Mouse (Mus musculus) right cerebral cortex, postnatal 14 days (tissue): Measurements from ENCODE around the gene Hnf1a.
A peak's percentile ranks its signal among the peaks of the same experiment; 100 is the strongest.

Source experiments
- DNase-seq: peaks from one replicate; pipeline ENCODE4 v3.0.0; 2022

The Hnf1a gene

DNA sequence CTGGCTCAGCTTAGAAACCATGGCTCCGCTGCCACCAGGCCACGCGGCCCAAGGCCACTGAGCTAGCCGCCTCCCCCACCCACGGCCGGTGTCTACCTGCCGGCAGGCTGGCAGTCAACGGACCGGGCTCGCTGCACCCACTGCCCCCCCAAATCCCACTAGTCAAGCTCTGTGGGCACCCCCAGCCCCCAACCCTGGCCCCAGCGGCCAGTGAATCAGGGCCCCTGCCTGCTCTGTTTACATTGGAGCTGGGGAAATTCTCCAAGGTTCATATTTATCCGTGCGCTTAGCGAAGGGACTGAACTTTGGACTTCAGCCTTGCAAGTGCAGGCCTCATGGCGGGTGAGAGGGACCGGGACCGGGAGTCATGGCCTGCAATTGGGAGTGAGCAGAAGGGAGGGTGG is at the start of gene Hnf1a:
Hnf1a (minus strand) TSS at position 271 of the 404 bp plus-strand sequence.
- DNase-seq: no peak

DNA sequence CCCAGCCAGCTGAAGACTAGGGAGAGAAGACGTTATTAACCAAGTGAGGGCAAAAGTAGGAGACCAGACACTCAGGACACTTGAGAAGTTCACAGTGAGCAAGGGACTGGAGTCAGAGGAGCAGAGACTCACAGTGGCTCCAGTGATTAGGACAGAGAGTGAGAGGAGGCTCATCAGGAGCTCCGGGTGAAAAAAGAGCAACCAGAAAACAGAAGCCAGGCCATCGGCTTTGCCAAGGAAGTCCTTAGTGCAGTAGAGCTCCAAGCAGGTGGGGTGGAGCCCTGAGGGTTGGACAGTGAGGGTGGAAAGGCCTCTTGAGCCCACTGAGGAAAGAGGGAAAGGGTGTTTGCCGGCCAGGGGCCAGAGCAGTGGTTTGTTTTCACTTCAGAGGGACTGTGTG is 47.9 kb upstream of the Hnf1a start:
- DNase-seq: no peak

DNA sequence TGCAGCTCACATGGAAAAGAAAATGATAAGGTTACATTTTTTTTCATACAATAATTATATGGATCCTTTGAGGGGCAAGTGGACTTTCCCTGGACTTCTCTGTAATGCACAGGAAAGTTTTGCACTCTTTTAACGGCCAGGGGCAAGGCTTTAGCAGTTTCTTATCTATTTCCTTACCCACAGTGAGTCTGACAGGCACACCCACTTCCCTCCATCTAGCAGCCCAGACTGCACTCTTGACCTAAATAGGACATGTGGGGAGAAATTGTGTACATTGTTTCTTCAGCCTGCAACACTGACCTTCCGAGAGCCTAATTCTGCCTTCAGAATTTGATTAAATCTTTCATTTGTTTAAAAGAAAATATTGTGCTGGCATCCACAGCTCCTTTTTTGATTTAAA is 47.4 kb upstream of the Hnf1a start:
- DNase-seq: no peak

- no peak for DNase-seq
These were observed 44.2 kb upstream of the Hnf1a start for GRCm38 (mm10) chr5:115015121-115015520.

DNA sequence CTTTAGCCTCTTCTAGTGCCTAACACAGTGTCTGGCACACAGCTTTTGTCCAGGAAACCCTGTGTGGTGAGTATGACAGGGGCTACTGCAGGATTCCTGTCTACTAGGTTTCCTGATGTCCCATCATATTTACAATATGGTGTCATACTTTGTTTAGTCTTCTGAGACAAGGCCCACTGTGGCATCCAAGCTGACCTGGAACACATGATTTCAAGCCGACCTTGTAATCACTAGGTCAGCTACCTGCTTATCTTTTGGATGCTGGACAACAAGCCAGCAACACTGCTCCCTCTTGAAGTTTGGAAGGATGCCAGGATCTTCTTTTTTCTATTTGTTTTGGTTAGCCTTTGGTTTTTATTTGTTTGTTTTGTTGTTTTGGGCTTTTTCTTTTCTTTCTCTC is 43.7 kb upstream of the Hnf1a start:
- DNase-seq: no peak

- DNase-seq: no peak
These were observed 42.5 kb upstream of the Hnf1a start for GRCm38 (mm10) chr5:115013436-115013835.

DNA sequence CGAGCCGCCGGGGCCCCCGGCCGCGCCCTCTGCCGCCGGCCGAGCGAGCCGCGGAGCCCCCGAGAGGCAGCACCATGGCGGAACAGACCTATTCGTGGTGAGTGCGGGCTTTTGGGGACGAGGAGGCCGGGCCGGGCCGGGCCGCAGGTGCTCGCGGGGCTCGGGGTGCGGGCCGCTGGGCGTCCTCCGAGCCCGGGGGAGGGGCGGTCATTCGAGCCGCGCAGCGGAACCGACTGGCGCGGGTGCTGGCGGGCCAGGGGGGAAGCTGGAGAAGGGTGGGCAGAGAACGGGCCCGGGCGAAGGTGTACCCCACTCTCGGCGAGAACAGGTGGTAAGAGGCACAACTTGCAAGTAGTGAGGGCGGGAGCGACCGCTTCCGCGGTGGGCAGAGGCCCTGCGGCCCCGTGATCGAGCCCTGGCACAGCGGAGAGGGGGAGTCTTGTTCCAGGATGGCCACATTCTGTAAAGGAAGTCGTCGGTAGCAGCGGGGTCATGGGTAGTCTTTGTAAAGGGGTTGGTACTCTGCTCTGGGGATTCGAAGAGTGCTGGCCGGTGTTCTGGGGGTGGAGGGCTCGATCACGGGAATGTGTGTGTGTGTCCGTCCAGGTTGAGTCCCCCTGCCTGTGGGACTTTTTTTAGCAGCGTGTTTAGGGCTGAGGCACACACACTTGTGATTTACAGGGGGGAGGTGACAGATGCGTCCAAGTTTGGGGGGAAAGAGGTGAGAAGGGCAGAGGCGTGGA is 40.8 kb upstream of the Hnf1a start:
- peak; percentile 49 for DNase-seq

DNA sequence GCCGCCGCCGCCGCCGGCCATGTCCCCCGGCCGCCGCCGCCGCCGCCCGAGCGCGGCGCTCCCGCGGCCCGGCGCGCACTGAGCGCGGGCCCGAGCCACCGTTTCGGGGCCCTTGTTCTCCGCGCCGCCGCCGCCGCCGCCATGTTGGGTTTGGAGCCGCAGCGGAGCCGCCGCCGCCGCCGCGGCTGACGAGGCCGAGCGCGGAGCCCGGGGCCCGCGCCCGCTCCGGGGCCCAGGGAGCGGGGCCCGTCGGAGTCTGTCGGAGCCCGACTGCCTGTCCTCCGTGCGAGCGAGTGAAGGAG is 40.3 kb upstream of the Hnf1a start:
- peak; percentile 11 for DNase-seq

GRCm38 (mm10) chr5:115010577-115011216 is 39.8 kb upstream of the Hnf1a start, which contains the start of gene Sppl3:
Gene Sppl3, plus strand, starts transcription at chr5:115011137.
- peak; percentile 97 for DNase-seq

- no peak for DNase-seq
These were observed 39.1 kb upstream of the Hnf1a start for GRCm38 (mm10) chr5:115009961-115010360.

DNA sequence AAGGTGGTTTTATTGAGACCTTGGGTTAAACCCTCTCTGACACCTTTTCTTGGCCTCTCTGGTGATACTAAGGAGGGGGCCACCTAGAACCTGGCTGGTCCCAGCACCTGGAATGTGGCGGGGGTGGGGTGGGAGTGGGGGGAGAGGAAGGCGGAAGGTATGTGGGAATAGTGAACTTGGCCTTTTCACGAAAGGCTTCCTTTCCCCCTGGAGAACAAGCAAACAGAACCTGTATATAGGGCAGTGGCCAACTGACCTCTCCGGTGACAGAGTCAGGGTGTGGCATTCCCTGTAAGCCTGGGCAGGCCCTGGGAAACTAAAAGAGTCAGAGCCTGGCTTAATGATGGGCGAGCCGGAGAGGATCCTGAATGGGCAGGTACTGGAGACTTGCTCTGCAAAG is 38.2 kb upstream of the Hnf1a start:
- DNase-seq: no peak

GRCm38 (mm10) chr5:115008307-115008706 is 37.4 kb upstream of the Hnf1a start:
- DNase-seq: no peak

DNA sequence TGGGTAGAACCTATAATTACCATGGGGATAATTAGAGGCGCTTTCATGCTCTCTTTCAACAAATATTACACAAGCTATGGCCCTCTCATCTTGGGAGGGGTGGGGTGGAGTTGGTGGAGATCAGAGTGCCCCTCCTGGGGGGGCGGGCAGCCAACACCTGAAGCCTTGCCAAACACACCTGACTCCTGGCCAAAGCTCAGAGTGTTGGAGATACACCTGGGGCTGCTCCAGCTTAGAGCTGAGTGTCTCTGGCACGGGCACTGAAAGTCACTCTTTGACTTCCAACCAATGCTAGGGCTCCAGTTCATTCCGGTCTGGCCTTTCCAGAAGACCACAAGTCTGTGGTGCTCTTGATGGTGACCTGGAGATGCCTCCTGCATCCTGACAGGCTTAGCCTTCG is 36.9 kb upstream of the Hnf1a start:
- no peak for DNase-seq

GRCm38 (mm10) chr5:115003224-115003873 is 32.5 kb upstream of the Hnf1a start:
- DNase-seq: no peak

DNA sequence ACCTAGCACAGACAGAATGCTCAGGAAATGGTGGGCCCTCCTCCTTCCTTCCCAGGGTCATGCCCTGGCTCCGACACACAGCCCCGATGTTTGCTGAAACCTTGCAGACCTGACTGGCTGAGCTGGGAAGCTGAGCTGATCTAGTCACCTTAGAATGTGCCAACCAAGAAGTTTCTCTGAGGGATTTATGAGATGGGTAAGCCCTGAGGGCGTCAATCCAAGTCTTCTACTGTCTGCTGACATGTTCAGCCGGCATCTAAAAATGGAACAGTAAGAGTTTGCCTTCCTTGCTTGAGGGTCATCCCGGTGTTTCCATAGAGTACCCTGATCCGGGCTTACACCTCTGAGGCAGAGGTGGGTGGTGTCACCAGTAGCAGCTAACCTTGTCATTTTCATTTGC is 31.9 kb upstream of the Hnf1a start:
- no peak for DNase-seq

- no peak for DNase-seq
These were observed 30.6 kb upstream of the Hnf1a start for GRCm38 (mm10) chr5:115001464-115001863.

DNA sequence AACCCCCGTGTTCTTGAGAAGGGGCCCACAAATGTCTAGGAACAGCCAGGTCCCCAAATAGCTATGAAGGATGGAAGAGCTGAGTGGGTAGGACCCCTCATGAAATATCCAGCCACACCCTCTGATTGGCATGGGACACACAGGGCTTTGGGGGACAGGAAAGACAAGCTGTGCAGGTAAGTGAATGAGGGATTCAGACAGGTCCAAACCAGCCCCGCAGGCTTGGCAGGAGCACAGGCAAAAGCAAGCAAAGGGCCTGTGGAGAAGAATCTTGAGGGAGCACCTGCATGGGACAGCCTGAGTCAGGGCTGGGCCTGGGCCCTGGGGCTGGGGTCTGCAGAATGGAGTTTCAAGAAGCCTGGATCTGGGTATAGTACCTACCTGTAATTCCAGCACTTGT is 29.6 kb upstream of the Hnf1a start:
- no peak for DNase-seq

- DNase-seq: no peak
These were observed 26.4 kb upstream of the Hnf1a start for GRCm38 (mm10) chr5:114997327-114997726.

GRCm38 (mm10) chr5:114996447-114996846 is 25.6 kb upstream of the Hnf1a start:
- no peak for DNase-seq

GRCm38 (mm10) chr5:114985074-114985473 is 14.2 kb upstream of the Hnf1a start:
- DNase-seq: no peak

- DNase-seq: no peak
These were observed 11.1 kb upstream of the Hnf1a start for GRCm38 (mm10) chr5:114982001-114982400.

DNA sequence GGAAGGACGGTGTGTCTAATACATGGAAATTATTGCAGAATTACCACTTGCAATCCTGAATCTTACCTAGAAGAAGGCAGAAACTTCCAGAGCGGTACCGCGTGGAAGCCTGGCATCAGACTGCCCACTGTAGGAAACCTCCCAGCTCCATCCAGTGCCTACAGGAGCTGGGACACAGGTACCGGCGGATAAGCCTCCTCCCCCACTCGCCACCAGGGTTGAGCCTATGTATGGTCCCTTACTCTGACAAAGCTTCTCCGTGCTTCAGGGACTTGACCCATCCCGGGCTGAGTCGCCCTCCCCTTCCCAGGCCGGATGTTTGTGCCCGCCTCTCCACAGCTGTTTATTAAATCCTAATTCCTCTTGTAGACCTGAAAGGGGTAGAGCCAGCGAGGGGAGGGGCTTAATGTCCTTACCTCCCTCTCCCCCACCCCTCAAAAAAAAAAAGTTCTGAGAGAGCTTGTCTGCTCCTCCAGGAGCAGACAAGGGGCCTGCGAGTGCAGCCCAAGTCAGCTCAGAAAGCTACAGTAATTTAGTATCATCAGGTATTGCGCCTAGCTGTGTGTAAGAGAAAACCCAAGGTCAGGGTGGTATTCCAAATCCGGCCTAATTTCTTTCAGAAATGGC is 9.3 kb upstream of the Hnf1a start:
- DNase-seq: no peak

GRCm38 (mm10) chr5:114979250-114980121 is 8.6 kb upstream of the Hnf1a start:
- peak; percentile 53 for DNase-seq
